Mouse (Mus musculus) neutrophil, adult 83 days (primary cell): Measurements from ENCODE around the gene Themis. TPM values are rescaled to one million over a fixed set of nuclear protein-coding genes. Genes with fewer than 3 reads are reported as not detected.

Experiments used
- total RNA-seq, 2 experiments: library from RNA; stranded (reverse); gene quantifications; one replicate each; pipeline ENCODE4 v1.2.4; 2023

Gene Themis
- total RNA-seq = under 1 TPM in 1 of 2 experiments, not detected in 1; 0.11 TPM

GRCm38 (mm10) chr10:28668261-28668660 is at the start of gene Themis:
Gene Themis (plus strand): TSS chr10:28668360.

